Mouse (Mus musculus) naive thymus-derived CD4-positive, alpha-beta T cell, adult 2 months (primary cell): ENCODE measurements around the gene Cxcl15.
"Not testable (repeated sequence)": the region's sequence is repeated elsewhere in the genome, so short reads cannot be mapped to it uniquely, and the experiment has no call there.

ENCODE experiments used
- DNase-seq: peaks from one replicate; pipeline ENCODE4 v3.0.0-alpha.2; 2011; ENCODE audit warnings: low read depth

Gene Cxcl15

DNA sequence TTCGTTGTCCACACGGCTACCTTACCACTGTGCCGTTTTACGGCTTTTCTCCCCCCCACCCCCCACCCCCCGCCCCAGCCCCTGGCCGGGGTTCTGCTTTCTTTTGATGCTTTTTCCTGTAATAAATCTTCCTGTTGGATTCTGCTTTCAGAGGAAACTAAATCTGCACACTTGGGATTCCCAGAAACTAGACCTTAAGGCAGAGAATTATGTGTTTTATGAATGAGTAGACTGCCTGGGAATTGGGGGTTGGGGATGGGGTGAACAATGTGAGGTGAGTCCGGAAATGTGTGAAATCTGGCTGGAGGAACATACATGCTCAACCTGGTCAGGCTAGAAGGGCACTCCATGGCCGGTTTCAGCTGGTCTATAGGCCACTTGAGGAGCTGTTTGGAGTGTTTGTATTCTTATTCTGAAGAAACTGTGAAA, 4.2 kb upstream of the Cxcl15 start:
- DNase-seq = no peak

DNA sequence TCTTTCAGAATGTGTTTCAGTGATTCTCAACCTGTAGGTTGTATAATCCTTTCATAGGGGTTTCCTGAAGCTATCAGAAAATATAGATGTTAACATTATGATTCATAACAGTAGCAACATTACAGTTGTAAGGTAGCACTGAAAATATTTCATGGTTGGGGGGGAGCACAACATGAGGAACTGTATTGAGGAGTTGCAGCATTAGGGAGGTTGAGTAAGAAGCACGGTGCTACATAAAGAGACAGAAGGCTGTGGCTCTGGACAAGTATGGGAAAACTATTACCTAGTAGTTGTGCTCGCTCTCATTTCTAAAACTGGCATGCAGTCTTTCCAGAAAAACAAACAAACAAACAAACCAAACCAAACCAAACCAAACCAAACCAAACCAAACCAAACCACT, 1.1 kb downstream of the Cxcl15 start:
- DNase-seq = not testable (repeated sequence)

DNA sequence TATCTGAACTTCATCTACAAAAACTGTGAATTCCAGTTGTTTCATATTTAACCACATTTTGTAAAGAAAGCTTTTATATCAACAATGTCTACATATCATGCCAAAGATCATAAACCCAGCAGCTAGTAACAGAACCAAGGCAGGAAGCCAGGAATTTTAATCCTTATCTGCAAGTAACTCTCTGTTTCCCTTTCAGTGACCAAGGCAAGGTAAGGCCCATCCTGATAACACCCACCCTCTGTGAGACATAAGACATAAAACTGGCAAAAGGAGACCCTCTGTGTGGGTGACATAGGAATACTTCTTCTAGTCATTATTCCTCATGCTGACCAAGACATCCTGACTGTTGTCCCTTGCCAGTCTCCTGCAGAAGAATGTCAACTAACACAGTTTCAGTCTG, 10.2 kb downstream of the Cxcl15 start:
- DNase-seq = no peak

DNA sequence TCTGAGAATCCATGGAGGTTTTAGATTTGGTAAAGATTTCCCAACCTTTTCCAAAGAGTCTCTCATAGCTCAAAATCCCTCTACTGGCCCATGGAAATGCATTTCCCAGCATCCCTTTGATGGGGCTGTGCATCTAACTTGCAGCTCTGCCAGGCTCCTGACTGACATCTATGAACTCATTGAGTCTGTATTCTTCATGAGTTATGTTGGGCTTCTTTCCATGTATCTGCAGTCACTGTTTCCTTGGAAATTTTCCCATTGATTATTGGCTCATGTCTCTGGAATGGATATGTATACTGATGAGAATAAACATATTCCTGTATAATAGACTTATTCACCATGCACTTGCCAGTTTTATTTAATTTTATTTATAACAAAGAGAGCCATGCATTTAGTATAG, 11.7 kb downstream of the Cxcl15 start:
- DNase-seq = no peak

DNA sequence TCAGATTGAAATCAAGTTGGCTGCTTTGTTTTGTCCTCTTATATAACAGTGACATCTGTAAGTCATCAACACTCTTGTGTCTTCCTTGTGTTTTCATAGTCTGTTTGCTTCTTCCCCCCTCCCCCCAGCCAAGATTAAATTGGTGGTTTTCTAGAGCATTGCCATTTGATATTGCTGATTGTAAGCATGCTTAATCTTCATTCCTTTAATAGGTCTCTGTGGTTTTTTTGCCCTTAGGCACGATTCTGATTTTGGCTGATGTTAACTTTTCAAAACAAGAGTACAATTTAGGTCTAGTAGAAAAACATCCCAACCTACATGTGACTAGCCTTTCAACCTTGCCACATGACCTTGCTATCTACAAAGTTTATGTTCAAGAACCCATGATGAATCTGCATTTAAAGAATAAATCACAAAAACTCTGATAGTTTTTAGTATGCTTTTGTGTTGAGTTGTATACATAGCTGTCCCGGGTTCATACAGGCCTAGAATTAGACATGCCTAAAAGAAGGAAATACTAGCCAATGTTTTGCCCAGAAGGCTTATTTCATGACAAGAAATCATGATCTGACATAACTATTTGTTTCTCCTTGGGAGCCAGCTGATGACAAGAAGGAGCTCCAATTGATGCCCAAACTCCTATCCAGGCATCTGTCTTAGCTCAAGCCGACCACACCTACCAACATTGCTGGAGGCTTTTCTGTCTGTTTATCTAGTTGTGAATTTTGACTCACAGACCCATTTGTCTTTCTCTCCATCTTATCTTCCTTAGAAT, 13.0 kb downstream of the Cxcl15 start:
- no peak for DNase-seq

DNA sequence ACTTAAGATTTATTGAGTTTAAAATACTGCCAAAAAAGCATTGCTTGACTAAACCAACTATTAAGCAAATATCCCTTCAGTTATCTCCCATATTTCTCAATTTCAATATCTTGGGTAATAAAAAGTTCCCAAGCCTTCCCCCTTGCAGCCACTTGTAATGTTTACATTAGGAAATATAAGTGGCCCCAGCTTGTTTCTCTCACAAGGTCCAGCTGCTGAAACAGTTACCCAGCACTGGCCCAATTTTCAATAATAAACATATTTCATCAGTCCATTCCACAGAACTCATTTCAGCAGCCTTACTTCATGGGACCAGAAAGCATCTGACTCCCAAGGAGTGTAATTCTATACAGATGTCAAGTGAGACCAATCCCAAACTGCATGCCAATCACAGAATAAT, 25.4 kb downstream of the Cxcl15 start:
- no peak for DNase-seq

DNA sequence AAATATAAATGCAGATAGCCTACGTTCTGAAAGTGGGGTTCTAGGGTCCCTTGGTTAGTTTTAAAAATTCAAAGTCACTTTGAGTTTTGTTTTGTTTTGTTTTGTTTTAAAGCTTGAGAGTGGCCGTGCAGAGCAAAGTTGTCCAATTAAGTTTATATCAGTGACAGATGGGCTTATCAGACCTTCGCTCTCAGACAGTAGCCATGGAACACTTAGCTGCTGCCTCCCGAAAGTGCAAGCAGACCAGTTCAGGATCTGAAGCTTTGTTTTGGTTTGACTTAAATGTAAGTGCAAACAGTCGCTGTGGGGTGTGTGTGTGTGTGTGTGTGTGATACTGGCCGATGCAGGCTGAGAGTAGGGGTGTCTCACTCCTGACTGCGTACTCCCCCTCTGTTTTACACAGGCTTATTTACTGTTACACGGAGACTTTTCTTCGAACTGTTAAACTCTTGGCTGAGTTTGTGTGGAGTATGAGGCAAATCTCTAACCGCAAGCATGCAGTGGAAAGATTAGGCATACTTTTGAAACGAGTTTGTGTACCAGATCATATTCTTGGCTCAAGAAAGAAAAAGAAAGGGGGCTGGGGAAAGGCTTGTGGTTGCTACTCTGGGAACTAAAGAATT, 37.9 kb downstream of the Cxcl15 start:
- DNase-seq = no peak

DNA sequence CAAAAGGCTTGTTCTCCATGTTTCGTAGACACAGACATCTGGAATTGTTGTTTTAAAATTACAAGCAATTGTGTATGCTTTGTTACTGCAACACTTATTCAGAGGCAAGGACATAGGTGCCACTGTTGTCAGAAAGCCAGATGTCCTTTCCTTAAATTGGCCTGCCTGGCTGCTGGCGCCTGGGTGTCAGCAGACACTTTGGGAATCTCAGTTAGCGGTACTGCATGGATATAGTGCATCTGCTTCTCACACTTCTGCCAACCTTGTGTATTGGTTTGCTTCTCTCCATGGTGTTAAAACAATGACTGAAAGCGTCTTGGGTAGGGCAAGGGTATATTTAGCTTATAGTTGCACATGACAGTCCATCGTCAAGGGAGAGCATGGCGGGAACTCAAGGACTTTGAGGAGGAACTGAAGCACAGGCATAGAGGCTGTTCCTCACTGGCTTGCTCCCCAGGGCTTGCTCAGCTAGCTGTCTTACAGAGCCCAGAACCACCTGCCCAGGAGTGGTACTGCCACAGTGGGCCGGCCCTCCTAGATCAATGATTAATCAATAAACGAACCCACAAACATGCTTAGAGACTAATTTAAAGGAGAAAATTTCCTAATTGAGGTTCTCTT, 38.5 kb downstream of the Cxcl15 start:
- no peak for DNase-seq

DNA sequence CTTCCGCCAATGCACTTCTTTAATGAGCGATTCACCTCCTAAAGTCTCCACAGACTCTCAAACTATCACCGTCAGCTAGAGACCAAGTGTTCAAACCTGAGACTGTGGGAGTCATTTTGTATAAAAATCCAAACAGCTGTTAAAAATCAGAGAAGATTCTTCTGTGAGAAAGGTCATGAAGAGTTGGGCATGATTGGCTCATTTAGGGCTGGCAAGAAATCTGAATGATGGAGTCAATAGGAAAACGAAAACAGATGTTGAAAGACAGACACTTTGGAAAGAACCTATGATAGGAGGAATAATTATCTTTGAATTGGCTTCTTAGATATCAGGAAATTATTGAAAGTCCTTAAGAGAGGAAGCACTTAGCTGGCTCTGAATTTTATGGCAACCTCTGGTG, 40.1 kb downstream of the Cxcl15 start:
- no peak for DNase-seq

DNA sequence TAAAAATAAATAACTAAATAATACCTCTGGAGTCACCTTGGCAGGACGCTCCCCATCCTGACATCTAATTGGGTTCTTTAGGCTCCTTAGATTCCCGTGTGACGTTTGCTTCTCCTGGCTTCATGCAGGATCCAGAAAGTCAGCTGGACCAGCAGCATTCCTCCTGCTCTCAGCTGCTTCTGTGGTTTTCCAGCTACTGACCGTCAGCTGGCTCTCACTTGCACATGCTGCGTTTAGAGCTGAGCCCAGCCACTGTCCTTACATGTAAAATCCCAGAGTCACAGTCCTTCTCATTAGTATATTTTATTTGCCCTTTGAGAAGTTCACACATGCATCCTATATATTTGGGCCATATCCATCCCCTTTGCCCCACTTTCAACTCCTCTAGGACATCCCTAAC, 44.2 kb downstream of the Cxcl15 start:
- no peak for DNase-seq

DNA sequence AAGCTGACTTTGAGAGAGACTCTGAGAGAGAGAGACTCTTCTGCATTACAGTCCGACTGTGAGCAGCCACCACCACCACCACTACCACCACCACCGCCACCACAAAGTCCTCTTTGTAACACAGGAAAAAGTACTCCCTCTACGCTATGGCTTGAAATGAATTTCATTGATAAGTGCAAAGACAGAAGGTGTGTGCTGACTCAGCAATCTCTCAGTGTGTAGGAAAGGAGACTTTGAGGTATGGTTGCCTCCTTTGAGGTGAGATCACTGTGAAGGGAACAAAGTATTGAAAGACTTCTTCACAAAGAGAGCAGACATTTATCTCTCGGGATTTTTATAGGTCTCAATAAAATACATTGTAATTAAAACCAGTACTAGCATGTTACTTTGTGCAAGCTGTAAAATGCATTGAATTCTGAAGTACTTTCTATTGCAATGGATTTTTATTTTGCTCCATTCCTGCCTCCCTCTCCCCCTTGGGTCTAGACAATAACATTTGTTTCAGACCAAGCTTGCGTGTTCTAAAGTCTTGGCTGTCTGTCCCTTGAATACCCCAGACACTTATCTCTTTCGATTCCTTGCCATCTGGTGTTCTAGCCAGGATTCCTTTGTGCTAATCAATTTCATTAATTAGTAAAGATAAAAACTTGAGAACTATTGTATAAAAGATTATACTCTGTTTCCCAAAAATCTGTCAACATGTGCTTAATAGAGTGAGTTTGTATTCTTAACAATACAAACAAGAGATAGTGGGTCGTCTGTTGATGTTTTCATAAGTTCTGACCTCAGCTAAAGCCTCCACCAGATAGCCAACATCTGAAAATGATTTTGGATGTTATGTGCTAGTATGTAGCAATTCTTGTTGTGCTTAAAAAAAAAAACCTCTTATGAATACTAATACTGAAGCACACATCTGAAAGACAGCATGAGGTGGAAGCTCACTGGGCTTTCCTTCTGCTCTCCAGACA, 46.9 kb downstream of the Cxcl15 start:
- DNase-seq = no peak

DNA sequence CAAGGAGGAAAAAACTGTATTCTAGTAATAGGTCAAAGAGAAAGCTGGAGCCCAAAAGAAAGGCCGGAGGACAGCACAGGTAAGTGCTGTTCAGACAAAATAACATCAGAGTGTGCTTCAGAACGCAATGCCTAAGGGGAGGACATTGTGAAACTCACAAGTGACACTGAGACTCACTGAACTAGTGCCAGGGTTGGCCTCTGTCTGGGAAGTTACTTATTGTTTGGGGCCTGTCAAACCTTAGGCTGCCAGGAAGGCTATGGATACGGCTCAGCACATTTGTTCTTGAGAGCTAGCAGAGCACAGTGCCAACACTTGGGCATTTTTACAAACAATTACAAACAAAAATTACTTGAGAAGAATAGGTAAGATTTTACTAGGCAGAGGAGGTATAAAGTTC, 49.6 kb downstream of the Cxcl15 start:
- DNase-seq = no peak

DNA sequence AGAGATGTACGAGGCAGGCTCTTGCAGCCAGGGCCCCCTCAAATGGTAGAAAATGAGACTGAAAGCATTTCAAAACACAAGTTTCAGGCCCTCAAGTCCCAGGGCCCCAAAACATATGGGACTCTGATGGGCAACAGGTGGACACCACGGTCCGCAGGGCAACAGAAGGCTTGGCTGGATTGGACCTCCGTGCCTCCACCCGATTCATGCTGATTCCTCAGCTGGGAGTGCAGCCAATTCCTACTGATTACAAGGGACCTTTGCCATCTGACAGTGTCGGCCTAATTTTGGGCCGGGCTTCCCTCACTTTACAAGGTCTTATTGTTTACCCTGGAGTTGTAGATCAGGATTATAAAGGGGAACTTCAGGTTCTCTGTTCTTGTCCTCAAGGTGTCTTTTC, 55.8 kb downstream of the Cxcl15 start:
- not testable (repeated sequence) for DNase-seq

DNA sequence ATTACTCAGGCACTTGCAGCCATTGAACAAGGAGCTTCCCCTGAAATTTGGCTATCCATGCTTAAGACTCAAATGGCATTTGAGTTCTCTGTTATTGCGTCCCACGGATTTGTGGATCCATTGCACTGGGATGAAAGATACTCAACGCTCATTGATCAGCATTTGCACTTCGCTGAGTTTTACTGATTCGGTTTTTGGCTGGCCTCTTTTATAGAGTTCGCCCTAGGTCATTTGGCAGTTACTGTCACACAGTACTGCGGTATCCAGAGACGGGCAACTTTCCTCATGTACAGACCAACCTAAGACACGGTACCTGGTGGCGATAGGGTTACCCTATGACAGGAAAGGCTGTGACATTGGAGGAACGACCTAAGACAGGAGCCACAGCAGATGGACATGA, 57.1 kb downstream of the Cxcl15 start:
- DNase-seq = not testable (repeated sequence)
